Mouse (Mus musculus): Measurements from ENCODE around the gene Slc7a14.
"Not testable (repeated sequence)": the region's sequence is repeated elsewhere in the genome, so short reads cannot be mapped to it uniquely, and the experiment has no call there.

Gene Slc7a14

GRCm38 (mm10) chr3:31309934-31310787, at the start of gene Slc7a14:
TSS of gene Slc7a14 (minus strand) at chr3:31310378.
- in situ Hi-C loops (cut with MboI, MseI) = no loop called here

GRCm38 (mm10) chr3:31346540-31346939, 36.4 kb upstream of the Slc7a14 start:
- in situ Hi-C loops (cut with MboI, MseI) = no loop called here

GRCm38 (mm10) chr3:31345766-31346165, 35.6 kb upstream of the Slc7a14 start:
- in situ Hi-C loops (cut with MboI, MseI) = no loop called here

- in situ Hi-C loops (cut with MboI, MseI) = no loop called here
Measured at GRCm38 (mm10) chr3:31339236-31339635, 29.1 kb upstream of the Slc7a14 start.

GRCm38 (mm10) chr3:31328237-31328836, 18.2 kb upstream of the Slc7a14 start:
- in situ Hi-C loops (cut with MboI, MseI) = no loop called here

GRCm38 (mm10) chr3:31327791-31328190, 17.6 kb upstream of the Slc7a14 start:
- in situ Hi-C loops (cut with MboI, MseI) = no loop called here

GRCm38 (mm10) chr3:31324231-31324654, 14.1 kb upstream of the Slc7a14 start:
- in situ Hi-C loops (cut with MboI, MseI) = no loop called here

- in situ Hi-C loops (cut with MboI, MseI) = no loop called here
Measured at GRCm38 (mm10) chr3:31309371-31309933, 726 bp downstream of the Slc7a14 start.

GRCm38 (mm10) chr3:31308906-31309305, 1.3 kb downstream of the Slc7a14 start:
- in situ Hi-C loops (cut with MboI, MseI) = no loop called here

- in situ Hi-C loops (cut with MboI, MseI) = no loop called here
Measured at GRCm38 (mm10) chr3:31307936-31308335, 2.2 kb downstream of the Slc7a14 start.

GRCm38 (mm10) chr3:31291673-31292602, 18.2 kb downstream of the Slc7a14 start:
- in situ Hi-C loops (cut with MboI, MseI) = no loop called here

GRCm38 (mm10) chr3:31287421-31287948, 22.7 kb downstream of the Slc7a14 start:
- in situ Hi-C loops (cut with MboI, MseI) = no loop called here

GRCm38 (mm10) chr3:31281116-31281515, 29.1 kb downstream of the Slc7a14 start:
- in situ Hi-C loops (cut with MboI, MseI) = no loop called here

GRCm38 (mm10) chr3:31274875-31275274, 35.3 kb downstream of the Slc7a14 start:
- in situ Hi-C loops (cut with MboI, MseI) = no loop called here

GRCm38 (mm10) chr3:31273247-31273646, 36.9 kb downstream of the Slc7a14 start:
- in situ Hi-C loops (cut with MboI, MseI) = not testable (repeated sequence)

- in situ Hi-C loops (cut with MboI, MseI) = no loop called here
Measured at GRCm38 (mm10) chr3:31272635-31273034, 37.5 kb downstream of the Slc7a14 start.

GRCm38 (mm10) chr3:31269551-31270317, 40.4 kb downstream of the Slc7a14 start:
- in situ Hi-C loops (cut with MboI, MseI) = no loop called here

- in situ Hi-C loops (cut with MboI, MseI) = no loop called here
Measured at GRCm38 (mm10) chr3:31267921-31268320, 42.3 kb downstream of the Slc7a14 start.

GRCm38 (mm10) chr3:31266941-31267340, 43.2 kb downstream of the Slc7a14 start:
- in situ Hi-C loops (cut with MboI, MseI) = no loop called here

GRCm38 (mm10) chr3:31263535-31263934, 46.6 kb downstream of the Slc7a14 start:
- in situ Hi-C loops (cut with MboI, MseI) = no loop called here

Measured in T-helper 17 cell (primary cell).